Mouse (Mus musculus) liver, embryonic 15.5 days (tissue): Measurements from ENCODE around the gene Gdpgp1. TPM values are rescaled to one million over a fixed set of nuclear protein-coding genes. Genes with fewer than 3 reads are reported as not detected.

ENCODE experiments used
- ATAC-seq: fragments of 200-750 bp; cut with Nextera tagmentation; 2 replicates; pipeline ENCODE4 v1.8.0; 2017; ENCODE audit warnings: moderate number of reproducible peaks, mild to moderate bottlenecking, moderate library complexity; ENCODE audit not compliant: insufficient read depth
- H3K27ac ChIP-seq: fragments of 300-500 bp; sonication (generic); replicated peaks from 2 replicates; pipeline ENCODE4 v1.5.1; 2015; ENCODE audit warnings: mild to moderate bottlenecking, inconsistent platforms
- H3K27me3 ChIP-seq: fragments of 300-500 bp; sonication (generic); 2 replicates; pipeline ENCODE4 v1.6.1; 2015; ENCODE audit warnings: mild to moderate bottlenecking, inconsistent platforms
- H3K36me3 ChIP-seq: fragments of 300-500 bp; sonication (generic); replicated peaks from 2 replicates; pipeline ENCODE4 v1.6.1; 2015; ENCODE audit warnings: moderate library complexity, mild to moderate bottlenecking, inconsistent platforms
- H3K4me1 ChIP-seq: fragments of 300-500 bp; sonication (generic); replicated peaks from 2 replicates; pipeline ENCODE4 v1.6.1; 2015; ENCODE audit warnings: inconsistent platforms
- H3K4me2 ChIP-seq: fragments of 300-500 bp; sonication (generic); 2 replicates; pipeline ENCODE4 v1.6.1; 2015; ENCODE audit warnings: moderate library complexity, mild to moderate bottlenecking, inconsistent platforms
- H3K4me3 ChIP-seq: fragments of 300-500 bp; sonication (generic); replicated peaks from 2 replicates; pipeline ENCODE4 v1.5.1; 2015; ENCODE audit warnings: mild to moderate bottlenecking, inconsistent platforms
- H3K9ac ChIP-seq: fragments of 300-500 bp; sonication (generic); 2 replicates; pipeline ENCODE4 v1.6.1; 2015; ENCODE audit warnings: moderate library complexity, mild to moderate bottlenecking, inconsistent platforms
- H3K9me3 ChIP-seq: fragments of 300-500 bp; sonication (generic); replicated peaks from 2 replicates; pipeline ENCODE4 v1.6.1; 2016; ENCODE audit warnings: inconsistent platforms
- WGBS: fragments of 180-500 bp; shearing (Covaris S2); methylation state at CpG from one replicate; pipeline ENCODE4 v1.1.7; 2015; ENCODE audit warnings: mixed read lengths; ENCODE audit not compliant: insufficient replicate concordance; 5-methylcytosine and 5-hydroxymethylcytosine counted together
- polyA plus RNA-seq: library from polyadenylated mRNA; unstranded; fragments of >200 nt; fragmentation: Nextera tagmentation; extraction: Ambion mirVana; gene quantifications from 2 replicates; pipeline ENCODE4 v1.2.1, GENCODE M21; 2015

Gdpgp1 gene
- 2.0 and 2.1 TPM in 2 replicates for polyA plus RNA-seq

DNA sequence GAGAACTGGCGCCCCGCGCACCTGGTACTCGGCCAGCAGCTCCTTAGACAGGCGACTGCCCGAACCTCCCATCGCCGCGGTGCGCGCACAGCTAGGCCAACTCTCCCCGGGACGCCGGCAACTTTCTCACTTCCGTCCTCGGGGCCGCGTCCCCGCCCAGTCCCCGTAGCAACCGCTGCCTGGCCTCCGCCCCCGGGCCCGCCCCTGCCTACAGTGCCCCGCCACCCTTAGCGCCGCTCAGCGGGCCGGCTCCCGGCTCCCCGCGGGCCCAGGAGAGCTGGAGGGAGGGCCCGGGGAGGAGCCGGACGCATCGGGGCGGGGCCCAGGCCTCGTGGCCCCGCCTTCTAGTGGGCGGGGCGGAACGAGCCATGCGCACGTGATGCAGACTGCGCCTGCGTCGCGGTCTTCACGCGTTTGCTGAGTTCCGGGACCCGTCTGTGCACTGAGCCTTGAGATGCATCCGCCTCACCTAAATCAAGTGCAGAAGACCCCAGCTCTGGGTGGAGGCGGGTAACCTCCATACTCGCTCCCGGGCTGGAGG is at the start of gene Gdpgp1, which contains the start of gene Cib1:
TSS of gene Gdpgp1 (plus strand) at position 377 of the 541 bp plus-strand sequence.
TSS of gene Cib1 (minus strand) at position 325 of the 541 bp plus-strand sequence.
- under 1% methylated on average over 56 of the region's 56 CpGs for WGBS
- Histone ChIP-seq H3K4me2 (peak within 1 kb of the TSS; percentile 94), H3K27ac (peak within 1 kb of the TSS; percentile 95), H3K36me3 (peaks cover 21% of the 10 kb centered on the region), H3K27me3 (no peaks in the 10 kb centered on the region), H3K4me1 (peaks cover 63% of the 10 kb centered on the region), H3K4me3 (peak within 1 kb of the TSS; percentile 88), H3K9ac (peak within 1 kb of the TSS; percentile 82), H3K9me3 (no peaks in the 10 kb centered on the region)
- peak; percentile 100 for ATAC-seq

- Histone ChIP-seq H3K36me3 (no peaks in the 10 kb centered on the region), H3K4me3 (no peak overlapping the region), H3K27ac (0 out of 2 replicates have a peak overlapping the region, but pooled peaks have one; percentile 3), H3K27me3 (peaks cover 11% of the 10 kb centered on the region; the same call in 1 of the 2 replicates), H3K4me1 (peaks cover 70% of the 10 kb centered on the region), H3K9ac (no peak overlapping the region), H3K9me3 (no peaks in the 10 kb centered on the region), H3K4me2 (no peak overlapping the region)
- ATAC-seq = no peak
- 88% methylated on average over 1 of the region's 1 CpGs for WGBS
Measured at GRCm38 (mm10) chr7:80183466-80183865, 49.2 kb upstream of the Gdpgp1 start.

- Histone ChIP-seq H3K36me3 (no peaks in the 10 kb centered on the region), H3K4me2 (no peak overlapping the region), H3K9me3 (no peaks in the 10 kb centered on the region), H3K9ac (no peak overlapping the region), H3K27ac (no peak overlapping the region), H3K4me3 (no peak overlapping the region), H3K27me3 (peaks cover 11% of the 10 kb centered on the region; the same call in 1 of the 2 replicates), H3K4me1 (peaks cover 72% of the 10 kb centered on the region)
- ATAC-seq = no peak
- 69% methylated on average over 5 of the region's 5 CpGs for WGBS
Measured at GRCm38 (mm10) chr7:80183969-80184368, 48.7 kb upstream of the Gdpgp1 start.

- Histone ChIP-seq H3K9ac (no peak overlapping the region), H3K27me3 (peaks cover 11% of the 10 kb centered on the region; the same call in 1 of the 2 replicates), H3K27ac (peak overlapping the region; percentile 90), H3K4me2 (no peak overlapping the region), H3K4me3 (no peak overlapping the region), H3K9me3 (no peaks in the 10 kb centered on the region), H3K36me3 (no peaks in the 10 kb centered on the region), H3K4me1 (peaks cover 78% of the 10 kb centered on the region)
- 54% methylated on average over 4 of the region's 4 CpGs for WGBS
- ATAC-seq = no peak
Measured at GRCm38 (mm10) chr7:80184551-80184950, 48.1 kb upstream of the Gdpgp1 start.

DNA sequence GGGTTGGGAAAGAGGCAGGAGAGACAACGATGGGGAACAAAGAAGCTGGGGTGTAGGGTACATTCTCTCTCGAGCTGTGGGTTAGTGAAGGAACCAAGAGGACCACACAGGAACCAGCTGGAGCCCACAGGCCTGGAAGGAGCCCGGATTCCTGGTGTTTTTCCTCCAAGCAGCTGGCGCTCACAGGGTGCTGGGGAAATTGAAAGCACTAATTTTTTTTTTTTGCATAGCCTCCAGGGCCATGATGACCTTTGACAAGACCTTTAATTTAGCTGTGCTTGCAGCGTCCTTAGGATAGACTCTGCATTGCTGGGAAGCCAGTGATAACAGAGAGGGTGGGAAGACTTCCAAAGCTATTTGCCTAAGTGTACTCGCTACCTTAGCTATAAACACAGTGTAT is 47.7 kb upstream of the Gdpgp1 start:
- peaks cover 82% of the 10 kb centered on the region for H3K4me1 ChIP-seq
- peaks cover 11% of the 10 kb centered on the region; the same call in 1 of the 2 replicates for H3K27me3 ChIP-seq
- H3K9ac ChIP-seq = peak overlapping the region; percentile 72; the same call in 1 of the 2 replicates
- 44% methylated on average over 6 of the region's 6 CpGs for WGBS
- H3K4me3 ChIP-seq = no peak overlapping the region
- H3K9me3 ChIP-seq = no peaks in the 10 kb centered on the region
- H3K4me2 ChIP-seq = peak overlapping the region; percentile 10
- peak overlapping the region; percentile 90 for H3K27ac ChIP-seq
- ATAC-seq = no peak
- H3K36me3 ChIP-seq = no peaks in the 10 kb centered on the region

- peak; percentile 84 for ATAC-seq
Measured at GRCm38 (mm10) chr7:80186021-80186420, 46.6 kb upstream of the Gdpgp1 start.

GRCm38 (mm10) chr7:80186531-80187296 is 46.0 kb upstream of the Gdpgp1 start, which contains the start of gene Sema4b:
Sema4b (plus strand) TSS chr7:80186841.
- Histone ChIP-seq H3K4me3 (peak within 1 kb of the TSS; percentile 70), H3K9me3 (no peaks in the 10 kb centered on the region), H3K36me3 (no peaks in the 10 kb centered on the region), H3K27ac (peak within 1 kb of the TSS; percentile 90), H3K9ac (peak within 1 kb of the TSS; percentile 72), H3K4me1 (peaks cover 86% of the 10 kb centered on the region), H3K27me3 (peaks cover 11% of the 10 kb centered on the region; the same call in 1 of the 2 replicates), H3K4me2 (peak within 1 kb of the TSS; percentile 97)
- 4% methylated on average over 51 of the region's 51 CpGs for WGBS
- peak; percentile 66 for ATAC-seq

More at GRCm38 (mm10) chr7:80186021-80186420, 46.6 kb upstream of the Gdpgp1 start:
- Histone ChIP-seq H3K27me3 (peaks cover 11% of the 10 kb centered on the region; the same call in 1 of the 2 replicates), H3K36me3 (no peaks in the 10 kb centered on the region), H3K9ac (peak overlapping the region; percentile 72), H3K4me1 (peaks cover 86% of the 10 kb centered on the region), H3K4me2 (peak overlapping the region; percentile 97), H3K9me3 (no peaks in the 10 kb centered on the region), H3K27ac (peak overlapping the region; percentile 90), H3K4me3 (peak overlapping the region; percentile 70)
- 7% methylated on average over 8 of the region's 8 CpGs for WGBS

DNA sequence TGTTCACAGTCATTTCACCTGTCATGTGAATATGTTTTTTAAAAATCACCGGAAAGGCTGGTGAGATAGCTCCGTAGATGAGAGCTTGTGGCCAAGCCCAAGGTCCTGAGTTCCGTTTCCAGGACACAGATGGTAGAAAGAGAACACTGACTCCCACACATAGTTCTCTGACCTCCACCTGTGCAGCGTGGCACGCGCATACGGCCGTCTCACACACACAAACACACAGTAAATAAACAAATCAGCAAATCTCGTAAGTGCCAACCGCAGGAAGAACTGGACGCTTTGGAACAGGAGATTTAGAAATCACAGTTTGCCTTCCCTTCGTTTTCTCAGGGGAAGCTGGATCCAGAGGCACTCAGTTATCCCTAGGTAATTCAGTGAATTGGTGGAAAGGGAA is 45.2 kb upstream of the Gdpgp1 start:
- Histone ChIP-seq H3K27ac (peak overlapping the region; percentile 90), H3K36me3 (no peaks in the 10 kb centered on the region), H3K4me1 (peaks cover 86% of the 10 kb centered on the region), H3K27me3 (peaks cover 11% of the 10 kb centered on the region; the same call in 1 of the 2 replicates), H3K9ac (peak overlapping the region; percentile 72), H3K4me2 (peak overlapping the region; percentile 97), H3K9me3 (no peaks in the 10 kb centered on the region), H3K4me3 (peak overlapping the region; percentile 70)
- 72% methylated on average over 12 of the region's 12 CpGs for WGBS
- no peak for ATAC-seq

DNA sequence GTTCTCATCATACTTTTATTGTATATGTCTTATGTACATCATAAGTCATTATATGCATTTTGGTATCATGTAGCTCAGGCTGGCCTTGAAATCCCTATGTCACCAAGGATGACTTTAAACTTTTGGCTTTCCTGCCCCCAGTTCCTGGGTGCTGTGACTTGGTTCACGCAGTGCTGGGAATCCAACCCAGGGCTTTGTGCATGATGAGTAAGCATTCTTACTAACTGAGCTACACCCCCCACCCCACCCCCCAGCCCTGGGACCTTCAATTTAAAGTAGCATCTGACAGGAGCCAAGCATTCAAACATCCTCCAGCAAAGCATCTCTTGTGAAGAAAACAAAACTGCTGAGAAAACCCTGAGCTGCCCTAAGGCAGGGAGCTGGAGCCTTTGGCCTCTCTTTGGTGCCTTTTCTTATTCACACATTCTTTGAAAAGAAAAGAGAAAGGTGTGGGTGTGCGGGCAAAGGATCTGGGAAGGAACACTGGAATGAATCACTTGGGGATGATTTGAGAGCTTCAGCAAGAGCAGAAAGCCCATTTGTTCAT is 44.0 kb upstream of the Gdpgp1 start:
- no peak overlapping the region for H3K4me2 ChIP-seq
- WGBS = 84% methylated on average over 2 of the region's 2 CpGs
- no peak for ATAC-seq
- no peak overlapping the region for H3K27ac ChIP-seq
- no peak overlapping the region for H3K4me3 ChIP-seq
- H3K27me3 ChIP-seq = peaks cover 11% of the 10 kb centered on the region; the same call in 1 of the 2 replicates
- H3K9ac ChIP-seq = no peak overlapping the region
- H3K36me3 ChIP-seq = no peaks in the 10 kb centered on the region
- peaks cover 95% of the 10 kb centered on the region for H3K4me1 ChIP-seq
- no peaks in the 10 kb centered on the region for H3K9me3 ChIP-seq

- Histone ChIP-seq H3K9me3 (no peaks in the 10 kb centered on the region), H3K27me3 (peaks cover 11% of the 10 kb centered on the region; the same call in 1 of the 2 replicates), H3K27ac (no peak overlapping the region), H3K9ac (no peak overlapping the region), H3K4me1 (peaks cover 98% of the 10 kb centered on the region), H3K4me3 (no peak overlapping the region), H3K4me2 (no peak overlapping the region), H3K36me3 (no peaks in the 10 kb centered on the region)
- WGBS = 66% methylated on average over 11 of the region's 11 CpGs
- no peak for ATAC-seq
Measured at GRCm38 (mm10) chr7:80189147-80189933, 43.3 kb upstream of the Gdpgp1 start.
